Mouse (Mus musculus): ENCODE results near the gene C330007P06Rik. TPM values are rescaled to one million over a fixed set of nuclear protein-coding genes. Genes with fewer than 3 reads are reported as not detected.

The C330007P06Rik gene
- total and polyA plus RNA-seq, 3 experiments, result 18.6 to 61.2 (median 53.0) TPM

- peak overlapping the region; percentile 78 for H3K9ac ChIP-seq (ENCODE audit: insufficient read depth, low read depth)
- H3K79me2 ChIP-seq (replicated peaks; ENCODE audit: control insufficient read depth, extremely low read depth, insufficient read depth, poor library complexity, severe bottlenecking), result peaks cover 18% of the 10 kb centered on the region; the same call in 1 of the 2 replicates
- in situ Hi-C loops (cut with MboI; ENCODE audit: low pct_ligation_motif_present, low pct_unique_long_range_greater_than_20kb, low sequenced_read_pairs) (no loop called here), dilution Hi-C loops (cut with MboI; ENCODE audit: extremely low pct_ligation_motif_present, extremely low pct_unique_long_range_greater_than_20kb, low sequenced_read_pairs) (no loop called here)
- peak; percentile 44; the same call in 1 of the 2 replicates for TF ChIP-seq POLR2A (IDR thresholded peaks at IDR 0.05; ENCODE audit: low read depth, low read length)
- TF ChIP-seq CTCF (conservative IDR thresholded peaks at IDR 0.05 in 1 of 2, IDR thresholded peaks at IDR 0.05 in 1 of 2; ENCODE audit: low read depth in 2 of 2, low read length in 2 of 2), result no peak
- TF ChIP-seq MAX (IDR thresholded peaks at IDR 0.05; ENCODE audit: low read length), result peak; percentile 67; the same call in 1 of the 2 replicates
- TF ChIP-seq BHLHE40 (IDR thresholded peaks at IDR 0.05; ENCODE audit: low read depth, low read length), result peak; percentile 81
- TF ChIP-seq PAX5 (IDR thresholded peaks at IDR 0.05; ENCODE audit: low read length), result no peak
- peak; percentile 72 for TF ChIP-seq HCFC1 (IDR thresholded peaks at IDR 0.05; ENCODE audit: low read depth, low read length)
- no peak; the same call in 1 of the 2 replicates for TF ChIP-seq TBP (conservative IDR thresholded peaks at IDR 0.05; ENCODE audit: low read depth, low read length)
- no peak for TF ChIP-seq ZMIZ1 (IDR thresholded peaks at IDR 0.05; ENCODE audit: low read depth, low read length)
- no peak for TF ChIP-seq SMC3 (IDR thresholded peaks at IDR 0.05; ENCODE audit: low read depth, low read length)
- no peak for TF ChIP-seq MAZ (IDR thresholded peaks at IDR 0.05; ENCODE audit: low read depth, low read length)
- no peak for TF ChIP-seq E2F4 (IDR thresholded peaks at IDR 0.05; ENCODE audit: insufficient replicate concordance, low read depth, low read length)
- no peak for TF ChIP-seq POLR2AphosphoS2 (IDR thresholded peaks at IDR 0.05; ENCODE audit: low read depth, low read length)
- TF ChIP-seq RCOR1 (conservative IDR thresholded peaks at IDR 0.05; ENCODE audit: low read depth, low read length), result no peak
- no peak for TF ChIP-seq KAT2A (IDR thresholded peaks at IDR 0.05; ENCODE audit: insufficient replicate concordance, low read length)
- peak; percentile 80 for TF ChIP-seq USF1 (IDR thresholded peaks at IDR 0.05; ENCODE audit: low read depth, low read length)
- TF ChIP-seq UBTF (IDR thresholded peaks at IDR 0.05; ENCODE audit: low read depth, low read length), result no peak
- no peak for TF ChIP-seq ZC3H11A (IDR thresholded peaks at IDR 0.05; ENCODE audit: low read depth, low read length)
- TF ChIP-seq MYC (IDR thresholded peaks at IDR 0.05; ENCODE audit: low read depth, low read length), result no peak
- peak; percentile 30; the same call in 1 of the 2 replicates for TF ChIP-seq ETS1 (conservative IDR thresholded peaks at IDR 0.05; ENCODE audit: low read depth, low read length)
- TF ChIP-seq IRF4 (IDR thresholded peaks at IDR 0.05; ENCODE audit: low read depth, low read length), result no peak
- TF ChIP-seq ZNF384 (IDR thresholded peaks at IDR 0.05; ENCODE audit: low read depth, low read length), result no peak
- TF ChIP-seq CHD1 (IDR thresholded peaks at IDR 0.05; ENCODE audit: low read depth, low read length), result peak; percentile 92
- no peak for TF ChIP-seq GABPA (IDR thresholded peaks at IDR 0.05; ENCODE audit: insufficient replicate concordance, low read depth, low read length)
- peak; percentile 77 for TF ChIP-seq USF2 (conservative IDR thresholded peaks at IDR 0.05; ENCODE audit: low read depth, low read length)
- TF ChIP-seq NRF1 (IDR thresholded peaks at IDR 0.05; ENCODE audit: low read depth, low read length), result no peak
- 0 out of 2 replicates have a peak, but pooled peaks have one; percentile 25 for TF ChIP-seq TCF12 (IDR thresholded peaks at IDR 0.05; ENCODE audit: low read depth, low read length)
- TF ChIP-seq SIN3A (IDR thresholded peaks at IDR 0.05; ENCODE audit: low read length), result peak; percentile 81
- no peak for TF ChIP-seq NELFE (IDR thresholded peaks at IDR 0.05; ENCODE audit: low read depth, low read length)
- TF ChIP-seq ELF1 (IDR thresholded peaks at IDR 0.05; ENCODE audit: low read depth, low read length), result peak; percentile 62
- TF ChIP-seq MAFK (IDR thresholded peaks at IDR 0.05; ENCODE audit: insufficient replicate concordance, low read length), result peak; percentile 61; the same call in 1 of the 2 replicates
- TF ChIP-seq ZKSCAN1 (IDR thresholded peaks at IDR 0.05; ENCODE audit: borderline replicate concordance, low read depth, low read length), result no peak
- H3K9me3 ChIP-seq (replicated peaks; ENCODE audit: low read length), result no peaks in the 10 kb centered on the region
- H3K27ac ChIP-seq (ENCODE audit: insufficient read depth, low read depth), result peak overlapping the region; percentile 48; the same call in 1 of the 2 replicates
- H3K4me1 ChIP-seq (ENCODE audit: control insufficient read depth in 1 of 2, insufficient read depth in 2 of 2), result peaks cover 0 to 8% of the 10 kb centered on the region in 2 experiments; a peak in 2 of 4 replicates
- DNase-seq (ENCODE audit: extremely low read depth), result peak; percentile 83
- H3K27me3 ChIP-seq (replicated peaks), result no peaks in the 10 kb centered on the region
- H3K4me2 ChIP-seq (ENCODE audit: insufficient read depth, low read depth, poor library complexity, severe bottlenecking), result peak overlapping the region; percentile 21; the same call in 1 of the 2 replicates
- H3K36me3 ChIP-seq (replicated peaks in 1 of 2; ENCODE audit: control insufficient read depth in 1 of 2, insufficient read depth in 1 of 2, low read length in 1 of 2), result peaks cover 0 to 6% of the 10 kb centered on the region in 2 experiments
- H3K4me3 ChIP-seq (replicated peaks in 1 of 3; ENCODE audit: low read depth in 2 of 3, low read length in 2 of 3, poor library complexity in 1 of 3), result peak overlapping the region; percentile 47 to 76 (median 50)
Observed at GRCm38 (mm10) chrX:36863766-36864608, 9.9 kb downstream of the C330007P06Rik start.

Data from CH12.LX (cell line).